Mouse (Mus musculus) liver, embryonic 15.5 days (tissue): Measurements from ENCODE around the gene H2-Eb2. TPM values are rescaled to one million over a fixed set of nuclear protein-coding genes. Genes with fewer than 3 reads are reported as not detected.
A peak's percentile ranks its signal among the peaks of the same experiment; 100 is the strongest.

Source experiments
- ATAC-seq: fragments of 200-750 bp; cut with Nextera tagmentation; 2 replicates; pipeline ENCODE4 v1.8.0; 2017; ENCODE audit warnings: moderate number of reproducible peaks, mild to moderate bottlenecking, moderate library complexity; ENCODE audit not compliant: insufficient read depth
- H3K27ac ChIP-seq: fragments of 300-500 bp; sonication (generic); replicated peaks from 2 replicates; pipeline ENCODE4 v1.5.1; 2015; ENCODE audit warnings: mild to moderate bottlenecking, inconsistent platforms
- H3K27me3 ChIP-seq: fragments of 300-500 bp; sonication (generic); 2 replicates; pipeline ENCODE4 v1.6.1; 2015; ENCODE audit warnings: mild to moderate bottlenecking, inconsistent platforms
- H3K36me3 ChIP-seq: fragments of 300-500 bp; sonication (generic); replicated peaks from 2 replicates; pipeline ENCODE4 v1.6.1; 2015; ENCODE audit warnings: moderate library complexity, mild to moderate bottlenecking, inconsistent platforms
- H3K4me1 ChIP-seq: fragments of 300-500 bp; sonication (generic); replicated peaks from 2 replicates; pipeline ENCODE4 v1.6.1; 2015; ENCODE audit warnings: inconsistent platforms
- H3K4me2 ChIP-seq: fragments of 300-500 bp; sonication (generic); 2 replicates; pipeline ENCODE4 v1.6.1; 2015; ENCODE audit warnings: moderate library complexity, mild to moderate bottlenecking, inconsistent platforms
- H3K4me3 ChIP-seq: fragments of 300-500 bp; sonication (generic); replicated peaks from 2 replicates; pipeline ENCODE4 v1.5.1; 2015; ENCODE audit warnings: mild to moderate bottlenecking, inconsistent platforms
- H3K9ac ChIP-seq: fragments of 300-500 bp; sonication (generic); 2 replicates; pipeline ENCODE4 v1.6.1; 2015; ENCODE audit warnings: moderate library complexity, mild to moderate bottlenecking, inconsistent platforms
- H3K9me3 ChIP-seq: fragments of 300-500 bp; sonication (generic); replicated peaks from 2 replicates; pipeline ENCODE4 v1.6.1; 2016; ENCODE audit warnings: inconsistent platforms
- WGBS: fragments of 180-500 bp; shearing (Covaris S2); methylation state at CpG from one replicate; pipeline ENCODE4 v1.1.7; 2015; ENCODE audit warnings: mixed read lengths; ENCODE audit not compliant: insufficient replicate concordance; 5-methylcytosine and 5-hydroxymethylcytosine counted together
- polyA plus RNA-seq: library from polyadenylated mRNA; unstranded; fragments of >200 nt; fragmentation: Nextera tagmentation; extraction: Ambion mirVana; gene quantifications from 2 replicates; pipeline ENCODE4 v1.2.1, GENCODE M21; 2015

Gene H2-Eb2
- not detected in 2 replicates for polyA plus RNA-seq

GRCm38 (mm10) chr17:34325436-34325835 lies at the start of gene H2-Eb2:
TSS of gene H2-Eb2 (plus strand) at chr17:34325665.
- Histone ChIP-seq H3K4me3 (no peak within 1 kb of the TSS), H3K9ac (no peak within 1 kb of the TSS), H3K4me2 (no peak within 1 kb of the TSS), H3K9me3 (no peaks in the 10 kb centered on the region), H3K4me1 (no peaks in the 10 kb centered on the region), H3K36me3 (no peaks in the 10 kb centered on the region), H3K27ac (no peak within 1 kb of the TSS), H3K27me3 (no peaks in the 10 kb centered on the region)
- 48% methylated on average over 4 of the region's 4 CpGs for WGBS
- no peak for ATAC-seq

GRCm38 (mm10) chr17:34280499-34281038 lies 44.9 kb upstream of the H2-Eb2 start:
- Histone ChIP-seq H3K27me3 (no peaks in the 10 kb centered on the region), H3K9ac (no peak overlapping the region), H3K4me2 (no peak overlapping the region), H3K27ac (no peak overlapping the region), H3K4me3 (no peak overlapping the region), H3K9me3 (no peaks in the 10 kb centered on the region), H3K36me3 (no peaks in the 10 kb centered on the region), H3K4me1 (no peaks in the 10 kb centered on the region)
- WGBS: 29% methylated on average over 1 of the region's 1 CpGs
- peak; percentile 28; the same call in 1 of the 2 replicates for ATAC-seq

GRCm38 (mm10) chr17:34281836-34282235 lies 43.6 kb upstream of the H2-Eb2 start:
- Histone ChIP-seq H3K9ac (no peak overlapping the region), H3K36me3 (no peaks in the 10 kb centered on the region), H3K4me2 (no peak overlapping the region), H3K27ac (no peak overlapping the region), H3K4me1 (no peaks in the 10 kb centered on the region), H3K4me3 (no peak overlapping the region), H3K27me3 (no peaks in the 10 kb centered on the region), H3K9me3 (no peaks in the 10 kb centered on the region)
- ATAC-seq: no peak
- WGBS: 24% methylated on average over 1 of the region's 1 CpGs

- no peak overlapping the region for H3K9ac ChIP-seq
- no peak for ATAC-seq
- H3K27me3 ChIP-seq: no peaks in the 10 kb centered on the region
- no peaks in the 10 kb centered on the region for H3K36me3 ChIP-seq
- no peak overlapping the region for H3K4me2 ChIP-seq
- H3K4me1 ChIP-seq: no peaks in the 10 kb centered on the region
- 62% methylated on average over 4 of the region's 4 CpGs for WGBS
- no peak overlapping the region for H3K27ac ChIP-seq
- H3K4me3 ChIP-seq: no peak overlapping the region
- H3K9me3 ChIP-seq: no peaks in the 10 kb centered on the region
Observed at GRCm38 (mm10) chr17:34285371-34285770, 40.1 kb upstream of the H2-Eb2 start.

GRCm38 (mm10) chr17:34285848-34286247 lies 39.6 kb upstream of the H2-Eb2 start:
- H3K27me3 ChIP-seq: no peaks in the 10 kb centered on the region
- H3K4me2 ChIP-seq: no peak overlapping the region
- 29% methylated on average over 4 of the region's 4 CpGs for WGBS
- H3K27ac ChIP-seq: no peak overlapping the region
- no peak for ATAC-seq
- no peaks in the 10 kb centered on the region for H3K9me3 ChIP-seq
- no peaks in the 10 kb centered on the region for H3K4me1 ChIP-seq
- no peak overlapping the region for H3K9ac ChIP-seq
- no peaks in the 10 kb centered on the region for H3K36me3 ChIP-seq
- no peak overlapping the region for H3K4me3 ChIP-seq

GRCm38 (mm10) chr17:34286501-34286900 lies 39.0 kb upstream of the H2-Eb2 start:
- no peaks in the 10 kb centered on the region for H3K27me3 ChIP-seq

GRCm38 (mm10) chr17:34286999-34287398 lies 38.5 kb upstream of the H2-Eb2 start:
- Histone ChIP-seq H3K27ac (no peak overlapping the region), H3K4me3 (no peak overlapping the region), H3K27me3 (no peaks in the 10 kb centered on the region), H3K9ac (no peak overlapping the region), H3K9me3 (no peaks in the 10 kb centered on the region), H3K4me1 (no peaks in the 10 kb centered on the region), H3K36me3 (no peaks in the 10 kb centered on the region), H3K4me2 (no peak overlapping the region)
- 28% methylated on average over 6 of the region's 6 CpGs for WGBS
- no peak for ATAC-seq

More at GRCm38 (mm10) chr17:34286501-34286900, 39.0 kb upstream of the H2-Eb2 start:
- H3K4me2 ChIP-seq: no peak overlapping the region
- no peak overlapping the region for H3K9ac ChIP-seq
- no peaks in the 10 kb centered on the region for H3K36me3 ChIP-seq
- H3K4me1 ChIP-seq: no peaks in the 10 kb centered on the region
- H3K9me3 ChIP-seq: no peaks in the 10 kb centered on the region
- no peak overlapping the region for H3K4me3 ChIP-seq
- no peak for ATAC-seq
- WGBS: 41% methylated on average over 5 of the region's 5 CpGs
- H3K27ac ChIP-seq: no peak overlapping the region

GRCm38 (mm10) chr17:34287648-34288047 lies 37.8 kb upstream of the H2-Eb2 start, which contains the start of gene H2-Aa:
TSS of gene H2-Aa (minus strand) at chr17:34287823.
- Histone ChIP-seq H3K36me3 (no peaks in the 10 kb centered on the region), H3K27ac (no peak within 1 kb of the TSS), H3K4me2 (no peak within 1 kb of the TSS), H3K4me1 (no peaks in the 10 kb centered on the region), H3K27me3 (no peaks in the 10 kb centered on the region), H3K9me3 (no peaks in the 10 kb centered on the region), H3K4me3 (no peak within 1 kb of the TSS), H3K9ac (no peak within 1 kb of the TSS)
- WGBS: 17% methylated on average over 8 of the region's 8 CpGs
- no peak for ATAC-seq

- Histone ChIP-seq H3K36me3 (no peaks in the 10 kb centered on the region), H3K4me3 (no peak overlapping the region), H3K27ac (no peak overlapping the region), H3K4me1 (no peaks in the 10 kb centered on the region), H3K4me2 (no peak overlapping the region), H3K27me3 (no peaks in the 10 kb centered on the region), H3K9me3 (no peaks in the 10 kb centered on the region), H3K9ac (no peak overlapping the region)
- no peak for ATAC-seq
- 45% methylated on average over 3 of the region's 3 CpGs for WGBS
Observed at GRCm38 (mm10) chr17:34288131-34288530, 37.3 kb upstream of the H2-Eb2 start.

- WGBS: 16% methylated on average over 8 of the region's 8 CpGs
- no peak for ATAC-seq
- H3K9me3 ChIP-seq: no peaks in the 10 kb centered on the region
Observed at GRCm38 (mm10) chr17:34291609-34292008, 33.9 kb upstream of the H2-Eb2 start.

GRCm38 (mm10) chr17:34292570-34292969 lies 32.9 kb upstream of the H2-Eb2 start:
- no peaks in the 10 kb centered on the region for H3K4me1 ChIP-seq
- ATAC-seq: no peak
- 67% methylated on average over 4 of the region's 4 CpGs for WGBS
- 0 out of 2 replicates have a peak, but pooled peaks cover 7% of the 10 kb centered on the region for H3K27me3 ChIP-seq
- no peak overlapping the region for H3K4me3 ChIP-seq
- no peak overlapping the region for H3K27ac ChIP-seq
- H3K36me3 ChIP-seq: no peaks in the 10 kb centered on the region
- no peaks in the 10 kb centered on the region for H3K9me3 ChIP-seq
- no peak overlapping the region for H3K4me2 ChIP-seq
- H3K9ac ChIP-seq: no peak overlapping the region

More at GRCm38 (mm10) chr17:34291609-34292008, 33.9 kb upstream of the H2-Eb2 start:
- Histone ChIP-seq H3K4me3 (no peak overlapping the region), H3K4me2 (no peak overlapping the region), H3K9ac (no peak overlapping the region), H3K27ac (no peak overlapping the region), H3K27me3 (0 out of 2 replicates have a peak, but pooled peaks cover 4% of the 10 kb centered on the region), H3K4me1 (no peaks in the 10 kb centered on the region), H3K36me3 (no peaks in the 10 kb centered on the region)

- WGBS: 3% methylated on average over 2 of the region's 2 CpGs
- Histone ChIP-seq H3K9me3 (no peaks in the 10 kb centered on the region), H3K27me3 (0 out of 2 replicates have a peak, but pooled peaks cover 7% of the 10 kb centered on the region), H3K27ac (no peak overlapping the region), H3K36me3 (no peaks in the 10 kb centered on the region), H3K4me3 (no peak overlapping the region), H3K9ac (no peak overlapping the region), H3K4me2 (no peak overlapping the region), H3K4me1 (no peaks in the 10 kb centered on the region)
- ATAC-seq: no peak
Observed at GRCm38 (mm10) chr17:34293533-34293932, 31.9 kb upstream of the H2-Eb2 start.
